Mouse (Mus musculus) intestine, embryonic 15.5 days (tissue): ENCODE measurements around the gene Golm1. TPM values are rescaled to one million over a fixed set of nuclear protein-coding genes. Genes with fewer than 3 reads are reported as not detected.

ENCODE experiments used
- polyA plus RNA-seq: library from polyadenylated mRNA; unstranded; fragments of >200 nt; fragmentation: Nextera tagmentation; extraction: Ambion mirVana; gene quantifications from 2 replicates; pipeline ENCODE4 v1.2.1, GENCODE M21; 2015

Golm1 gene
- polyA plus RNA-seq, 1 experiment from 2014 or later: 86.9 TPM

Other genes with a start within 250 kb of the Golm1 start
- 15.7 and 15.8 TPM in 2 replicates for gene Agtpbp1, start 90.6 kb downstream of the Golm1 start, polyA plus RNA-seq
- gene Naa35, start 90.6 kb downstream of the Golm1 start, polyA plus RNA-seq: 67.4 and 70.6 TPM in 2 replicates
- gene 4921517D22Rik, start 18.3 kb upstream of the Golm1 start, polyA plus RNA-seq: not detected in 2 replicates
- 0.03 TPM in 1 of 2 replicates, not detected in the other for gene Spata31d1a, start 34.5 kb upstream of the Golm1 start, polyA plus RNA-seq
- gene Spata31d1b, start 36.5 kb upstream of the Golm1 start, polyA plus RNA-seq: not detected in 2 replicates
- gene Spata31d1d, start 55.9 kb upstream of the Golm1 start, polyA plus RNA-seq: not detected in 2 replicates
- not detected in 2 replicates for gene 1700014D04Rik, start 70.9 kb upstream of the Golm1 start, polyA plus RNA-seq
- 114 and 117 TPM in 2 replicates for gene Isca1, start 94.0 kb upstream of the Golm1 start, polyA plus RNA-seq
- gene Gm49354, start 106.4 kb upstream of the Golm1 start, polyA plus RNA-seq: not detected in 2 replicates
- 41.7 and 43.6 TPM in 2 replicates for gene Tut7, start 147.3 kb upstream of the Golm1 start, polyA plus RNA-seq